ENCODE assay signal across 8 mouse cellular contexts in the genomic region with DNA sequence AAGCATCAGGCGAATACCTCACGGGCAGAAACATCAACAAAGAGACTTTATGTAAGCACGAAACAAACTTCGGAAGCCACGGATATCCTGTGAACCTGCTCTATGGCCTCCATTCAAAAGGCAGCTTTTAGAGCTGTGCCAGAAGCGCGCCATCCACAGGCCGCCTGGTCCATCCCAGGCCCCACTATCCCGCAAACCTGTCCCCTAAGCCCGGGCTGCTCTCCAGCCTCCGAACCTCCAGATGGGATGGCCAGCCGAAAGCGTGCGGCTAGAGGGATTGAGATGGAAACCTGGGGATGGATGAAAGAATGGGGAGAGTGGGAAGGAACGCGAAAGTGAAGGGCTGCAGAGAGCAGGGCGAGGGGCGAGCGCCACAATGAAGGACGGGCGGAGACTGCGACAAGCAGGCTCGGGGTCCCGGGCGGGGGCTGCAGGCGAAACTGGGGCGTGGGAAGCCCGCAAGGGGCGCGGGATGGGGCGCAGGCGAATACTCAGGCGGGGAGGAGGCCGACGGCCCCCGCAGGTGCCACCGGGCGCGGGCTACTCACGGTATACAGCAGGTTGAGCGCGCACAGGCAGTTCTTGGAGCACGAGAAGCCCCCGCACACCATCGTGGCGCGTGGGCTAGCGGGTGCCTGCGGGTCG. TPM values are rescaled to one million over a fixed set of nuclear protein-coding genes. Genes with fewer than 3 reads are reported as not detected.
DNase-seq lines count a peak whose midpoint lies in the region; ATAC-seq and TF ChIP-seq lines count a peak whose summit lies in the region.

No protein-coding gene starts in this region.

- H3K4me1 ChIP-seq in embryonic facial prominence, embryonic 11.5 days (ENCODE audit: control insufficient read depth, insufficient read depth, low read length), result no peaks in the 10 kb centered on the region
- no peaks in the 10 kb centered on the region; the same call in 1 of the 2 replicates for H3K4me1 ChIP-seq in kidney, adult 2 months (ENCODE audit: control insufficient read depth, insufficient read depth, low read length)
- H3K4me1 ChIP-seq in liver, embryonic 12.5 days, result peaks cover 34% of the 10 kb centered on the region
- H3K4me1 ChIP-seq in stomach, embryonic 15.5 days, result no peaks in the 10 kb centered on the region

- TF ChIP-seq POLR2A in kidney, adult 2 months (IDR thresholded peaks at IDR 0.05; ENCODE audit: low read depth, low read length), result no peak

- H3K4me3 ChIP-seq in embryonic facial prominence, embryonic 11.5 days (ENCODE audit: low read depth, low read length), result peak overlapping the region; percentile 90
- H3K4me3 ChIP-seq in kidney, adult 2 months (ENCODE audit: insufficient read depth, low read depth, low read length), result peak overlapping the region; percentile 71
- H3K4me3 ChIP-seq in liver, embryonic 12.5 days, result peak overlapping the region; percentile 75
- peak overlapping the region; percentile 89 for H3K4me3 ChIP-seq in stomach, embryonic 15.5 days (replicated peaks)

- H3K9ac ChIP-seq in embryonic facial prominence, embryonic 11.5 days (replicated peaks; ENCODE audit: low read length), result peak overlapping the region; percentile 87
- peak overlapping the region; percentile 79 for H3K9ac ChIP-seq in liver, embryonic 12.5 days
- H3K9ac ChIP-seq in stomach, embryonic 15.5 days, result peak overlapping the region; percentile 75

- no peaks in the 10 kb centered on the region for H3K36me3 ChIP-seq in embryonic facial prominence, embryonic 11.5 days (replicated peaks; ENCODE audit: control insufficient read depth, insufficient read depth, low read depth, low read length)
- H3K36me3 ChIP-seq in kidney, adult 2 months (ENCODE audit: control insufficient read depth, insufficient read depth, low read length), result no peaks in the 10 kb centered on the region
- H3K36me3 ChIP-seq in liver, embryonic 12.5 days, result no peaks in the 10 kb centered on the region
- H3K36me3 ChIP-seq in stomach, embryonic 15.5 days, result no peaks in the 10 kb centered on the region

- peak overlapping the region; percentile 32; the same call in 1 of the 2 replicates for H3K27ac ChIP-seq in embryonic facial prominence, embryonic 11.5 days (replicated peaks; ENCODE audit: low read depth, low read length)
- H3K27ac ChIP-seq in kidney, adult 2 months (ENCODE audit: insufficient read depth, low read depth, low read length), result 0 out of 2 replicates have a peak overlapping the region, but pooled peaks have one; percentile 26
- no peak overlapping the region for H3K27ac ChIP-seq in liver, embryonic 12.5 days
- H3K27ac ChIP-seq in stomach, embryonic 15.5 days, result peak overlapping the region; percentile 62

- no peaks in the 10 kb centered on the region for H3K9me3 ChIP-seq in embryonic facial prominence, embryonic 11.5 days (replicated peaks; ENCODE audit: control insufficient read depth, low read length)
- H3K9me3 ChIP-seq in liver, embryonic 12.5 days (replicated peaks), result no peaks in the 10 kb centered on the region
- no peaks in the 10 kb centered on the region for H3K9me3 ChIP-seq in stomach, embryonic 15.5 days

- H3K4me2 ChIP-seq in embryonic facial prominence, embryonic 11.5 days (ENCODE audit: low read depth, low read length), result peak overlapping the region; percentile 89
- peak overlapping the region; percentile 99 for H3K4me2 ChIP-seq in liver, embryonic 12.5 days
- H3K4me2 ChIP-seq in stomach, embryonic 15.5 days, result peak overlapping the region; percentile 96

- no peaks in the 10 kb centered on the region for H3K27me3 ChIP-seq in embryonic facial prominence, embryonic 11.5 days (ENCODE audit: control insufficient read depth, insufficient read depth, low read length)
- H3K27me3 ChIP-seq in kidney, adult 2 months (replicated peaks; ENCODE audit: control insufficient read depth, insufficient read depth, low read length), result no peaks in the 10 kb centered on the region
- H3K27me3 ChIP-seq in liver, embryonic 12.5 days (replicated peaks), result peaks cover 4% of the 10 kb centered on the region; the same call in 1 of the 2 replicates
- no peaks in the 10 kb centered on the region for H3K27me3 ChIP-seq in stomach, embryonic 15.5 days (replicated peaks)

- TF ChIP-seq CTCF in kidney, adult 2 months (conservative IDR thresholded peaks at IDR 0.05; ENCODE audit: insufficient read depth, insufficient read length, low read depth, low read length), result no peak

- WGBS in embryonic facial prominence, embryonic 11.5 days, result under 1% methylated on average over 50 of the region's 50 CpGs
- 1% methylated on average over 49 of the region's 50 CpGs for WGBS in kidney, adult 2 months
- under 1% methylated on average over 47 of the region's 50 CpGs for WGBS in liver, embryonic 12.5 days (ENCODE audit: insufficient replicate concordance)
- under 1% methylated on average over 50 of the region's 50 CpGs for WGBS in stomach, embryonic 15.5 days

- DNase-seq in CD4-positive, CD25-positive, alpha-beta regulatory T cell, adult 2 months (ENCODE audit: low read depth, low spot score), result peak; percentile 76
- DNase-seq in adrenal gland, postnatal 25 days, result peak; percentile 29
- DNase-seq in embryonic facial prominence, embryonic 11.5 days (ENCODE audit: low spot score), result peak; percentile 64
- peak; percentile 75 for DNase-seq in heart, adult 8-10 months (ENCODE audit: low spot score)
- DNase-seq in kidney, adult 2 months, result peak; percentile 57
- DNase-seq in naive thymus-derived CD4-positive, alpha-beta T cell, adult 2 months (ENCODE audit: low read depth), result peak; percentile 78

- peak; percentile 65 for ATAC-seq in embryonic facial prominence, embryonic 11.5 days (replicated peaks; ENCODE audit: insufficient number of reproducible peaks, low FRiP score, low TSS enrichment, low read depth)
- ATAC-seq in liver, embryonic 12.5 days, result peak; percentile 70
- ATAC-seq in stomach, embryonic 15.5 days (ENCODE audit: insufficient read depth, low FRiP score, low read depth), result peak; percentile 51

RNA-seq across cellular contexts. Expression of a gene that starts 0.5 kb away (rescaled TPM):
- 8.8 and 11.7 TPM in 2 replicates for total RNA-seq in adrenal gland, postnatal 25 days (2021)
- polyA plus RNA-seq in embryonic facial prominence, embryonic 11.5 days (2014; fragmentation: Nextera tagmentation; extraction: Ambion mirVana), result 87.2 and 94.7 TPM in 2 replicates
- 10 to 100 TPM; 34.4 to 50.7 (median 42.6) TPM for total RNA-seq in heart, adult 8-10 months (2022)
- 23.7 and 29.7 TPM in 2 replicates for polyA plus RNA-seq in kidney, adult 2 months (2012; rRNA removed)
- polyA plus RNA-seq in liver, embryonic 12.5 days (2016; fragmentation: Nextera tagmentation; extraction: Ambion mirVana), result 26.2 and 27.2 TPM in 2 replicates
- polyA plus RNA-seq in stomach, embryonic 15.5 days (2015; fragmentation: Nextera tagmentation; extraction: Ambion mirVana), result 134 and 146 TPM in 2 replicates

RNA-seq across cellular contexts. Expression of a gene that starts 49.1 kb away (rescaled TPM):
- total RNA-seq in adrenal gland, postnatal 25 days (2021), result not detected in 2 replicates
- polyA plus RNA-seq in embryonic facial prominence, embryonic 11.5 days (2014; fragmentation: Nextera tagmentation; extraction: Ambion mirVana), result not detected in 2 replicates
- under 1 TPM in 1 of 4 experiments, not detected in 3; 0.60 TPM for total RNA-seq in heart, adult 8-10 months (2022)
- polyA plus RNA-seq in kidney, adult 2 months (2012; rRNA removed), result not detected in 2 replicates
- polyA plus RNA-seq in liver, embryonic 12.5 days (2016; fragmentation: Nextera tagmentation; extraction: Ambion mirVana), result not detected in 2 replicates
- polyA plus RNA-seq in stomach, embryonic 15.5 days (2015; fragmentation: Nextera tagmentation; extraction: Ambion mirVana), result 203 and 225 TPM in 2 replicates

Comparison
In these comparisons a context has a peak if more than half of its experiments do, and no peak if none do; other contexts are left out.
1. RNA of a gene that starts 49.1 kb away (polyA plus RNA-seq): 203 to 225 TPM in stomach, embryonic 15.5 days; not detected in kidney, adult 2 months, not detected in embryonic facial prominence, embryonic 11.5 days and not detected in liver, embryonic 12.5 days; every median in the first group is over 100 times any median in the second.
2. Peak in every context shown above with its lines, with median percentiles within 50 percentile points of each other: DNase-seq, ATAC-seq, H3K4me2 ChIP-seq, H3K4me3 ChIP-seq and H3K9ac ChIP-seq.